Mouse (Mus musculus) midbrain, embryonic 13.5 days (tissue): ENCODE results near the gene Ahnak2. TPM values are rescaled to one million over a fixed set of nuclear protein-coding genes. Genes with fewer than 3 reads are reported as not detected.

Experiments used
- ATAC-seq: fragments of 200-750 bp; cut with Nextera tagmentation; 2 replicates; pipeline ENCODE4 v1.8.0; 2017; ENCODE audit warnings: mild to moderate bottlenecking, moderate TSS enrichment, moderate library complexity
- H3K27ac ChIP-seq: fragments of 300-500 bp; sonication (generic); 2 replicates; pipeline ENCODE4 v1.5.1; 2015; ENCODE audit warnings: inconsistent platforms, mild to moderate bottlenecking, moderate library complexity
- H3K27me3 ChIP-seq: fragments of 300-500 bp; sonication (generic); 2 replicates; pipeline ENCODE4 v1.6.1; 2015; ENCODE audit warnings: mild to moderate bottlenecking, inconsistent platforms
- H3K36me3 ChIP-seq: fragments of 300-500 bp; sonication (generic); 2 replicates; pipeline ENCODE4 v1.6.1; 2015; ENCODE audit warnings: mild to moderate bottlenecking, inconsistent platforms
- H3K4me1 ChIP-seq: fragments of 300-500 bp; sonication (generic); replicated peaks from 2 replicates; pipeline ENCODE4 v1.6.1; 2015; ENCODE audit warnings: inconsistent platforms
- H3K4me2 ChIP-seq: fragments of 300-500 bp; sonication (generic); replicated peaks from 2 replicates; pipeline ENCODE4 v1.6.1; 2015; ENCODE audit warnings: moderate library complexity, mild to moderate bottlenecking, inconsistent platforms
- H3K4me3 ChIP-seq: fragments of 300-500 bp; sonication (generic); replicated peaks from 2 replicates; pipeline ENCODE4 v1.5.1; 2015; ENCODE audit warnings: mild to moderate bottlenecking, inconsistent platforms
- H3K9ac ChIP-seq: fragments of 300-500 bp; sonication (generic); replicated peaks from 2 replicates; pipeline ENCODE4 v1.6.1; 2015; ENCODE audit warnings: mild to moderate bottlenecking, inconsistent platforms
- H3K9me3 ChIP-seq: fragments of 300-500 bp; sonication (generic); 2 replicates; pipeline ENCODE4 v1.6.1; 2016; ENCODE audit warnings: mild to moderate bottlenecking, inconsistent platforms
- WGBS: fragments of 180-500 bp; shearing (Covaris S2); methylation state at CpG from one replicate; pipeline ENCODE4 v1.1.7; 2015; 5-methylcytosine and 5-hydroxymethylcytosine counted together
- polyA plus RNA-seq: library from polyadenylated mRNA; unstranded; fragments of >200 nt; fragmentation: Nextera tagmentation; extraction: Ambion mirVana; gene quantifications from 2 replicates; pipeline ENCODE4 v1.2.1, GENCODE M21; 2015

Ahnak2 gene
- polyA plus RNA-seq, 1 experiment from 2014 or later, result 0.31 TPM

GRCm38 (mm10) chr12:112745716-112746115 lies 56.7 kb downstream of the Ahnak2 start:
- Histone ChIP-seq H3K27me3 (no peaks in the 10 kb centered on the region), H3K36me3 (peaks cover 26% of the 10 kb centered on the region), H3K4me3 (no peak overlapping the region), H3K9ac (peak overlapping the region; percentile 15; the same call in 1 of the 2 replicates), H3K27ac (no peak overlapping the region), H3K4me2 (no peak overlapping the region), H3K4me1 (peaks cover 26% of the 10 kb centered on the region), H3K9me3 (no peaks in the 10 kb centered on the region)
- 91% methylated on average over 10 of the region's 10 CpGs for WGBS
- ATAC-seq, result no peak

DNA sequence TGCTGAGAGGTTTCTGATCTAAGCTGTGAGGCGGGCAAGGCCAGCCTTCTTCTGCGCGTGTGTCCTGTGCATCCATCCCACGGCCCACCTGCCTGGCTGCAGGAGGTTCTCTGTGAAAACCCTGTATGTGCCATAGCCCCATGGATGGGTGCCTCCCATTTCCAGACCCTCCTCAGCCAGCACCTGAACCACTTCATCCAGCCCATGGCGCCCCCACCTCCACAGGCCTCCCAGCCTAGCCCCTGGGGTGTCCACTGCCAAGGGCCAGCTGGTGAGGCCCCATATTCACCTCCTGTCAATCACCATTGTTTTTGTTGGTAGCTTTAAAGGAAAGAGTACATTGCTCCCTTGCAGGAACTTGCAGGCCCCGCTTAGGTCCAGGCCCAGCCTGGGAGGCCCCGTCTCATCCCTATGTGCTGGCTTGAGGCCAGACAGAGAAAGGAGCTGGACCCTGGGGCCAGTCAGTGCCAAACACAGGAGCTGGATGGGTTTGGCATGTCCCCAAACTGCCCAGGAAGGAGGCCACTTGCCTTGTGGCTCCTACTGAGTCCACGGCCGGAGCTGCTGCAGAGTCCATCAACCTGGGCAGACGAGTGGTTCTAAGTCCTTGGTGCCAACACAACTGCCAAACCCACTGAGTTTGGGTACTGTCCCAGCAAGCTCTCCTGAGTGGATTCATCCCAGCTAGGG lies 57.4 kb downstream of the Ahnak2 start:
- Histone ChIP-seq H3K4me3 (no peak overlapping the region), H3K9me3 (no peaks in the 10 kb centered on the region), H3K36me3 (peaks cover 33% of the 10 kb centered on the region), H3K9ac (peak overlapping the region; percentile 15; the same call in 1 of the 2 replicates), H3K4me1 (peaks cover 26% of the 10 kb centered on the region), H3K27ac (no peak overlapping the region), H3K4me2 (no peak overlapping the region), H3K27me3 (no peaks in the 10 kb centered on the region)
- ATAC-seq, result no peak
- 85% methylated on average over 10 of the region's 10 CpGs for WGBS

DNA sequence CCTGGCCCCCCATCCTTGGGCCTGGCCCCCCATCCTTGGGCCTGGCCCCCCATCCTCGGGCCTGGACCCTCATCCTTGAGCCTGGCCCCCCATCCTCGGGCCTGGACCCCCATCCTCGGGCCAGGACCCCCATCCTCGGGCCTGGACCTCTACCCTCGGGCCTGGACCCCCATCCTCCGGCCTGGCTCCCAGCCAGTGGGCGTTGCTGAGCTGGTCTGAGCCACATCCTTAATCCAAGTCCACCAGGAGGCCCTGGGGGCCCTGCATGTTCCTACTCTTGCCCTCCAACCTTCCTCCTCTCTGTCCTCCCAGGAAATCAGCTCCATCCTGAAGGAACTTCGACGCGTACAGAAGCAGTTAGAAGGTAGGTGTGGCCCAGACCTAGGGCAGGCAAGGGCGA lies 58.2 kb downstream of the Ahnak2 start:
- H3K4me3 ChIP-seq, result no peak overlapping the region
- 86% methylated on average over 11 of the region's 11 CpGs for WGBS
- H3K27me3 ChIP-seq, result no peaks in the 10 kb centered on the region
- H3K36me3 ChIP-seq, result peaks cover 41% of the 10 kb centered on the region
- H3K4me2 ChIP-seq, result no peak overlapping the region
- no peak overlapping the region for H3K27ac ChIP-seq
- no peak for ATAC-seq
- H3K4me1 ChIP-seq, result peaks cover 26% of the 10 kb centered on the region
- H3K9ac ChIP-seq, result peak overlapping the region; percentile 36; the same call in 1 of the 2 replicates
- no peaks in the 10 kb centered on the region for H3K9me3 ChIP-seq

- no peak overlapping the region for H3K4me2 ChIP-seq
- 55% methylated on average over 25 of the region's 25 CpGs for WGBS
- H3K4me3 ChIP-seq, result no peak overlapping the region
- H3K36me3 ChIP-seq, result peaks cover 50% of the 10 kb centered on the region
- H3K9ac ChIP-seq, result no peak overlapping the region; the same call in none of the 2 replicates
- peaks cover 23% of the 10 kb centered on the region for H3K4me1 ChIP-seq
- no peaks in the 10 kb centered on the region for H3K27me3 ChIP-seq
- H3K27ac ChIP-seq, result 0 out of 2 replicates have a peak overlapping the region, but pooled peaks have one; percentile 3
- peak; percentile 73 for ATAC-seq
- H3K9me3 ChIP-seq, result no peaks in the 10 kb centered on the region
Measured at GRCm38 (mm10) chr12:112743168-112743975, 59.1 kb downstream of the Ahnak2 start.

DNA sequence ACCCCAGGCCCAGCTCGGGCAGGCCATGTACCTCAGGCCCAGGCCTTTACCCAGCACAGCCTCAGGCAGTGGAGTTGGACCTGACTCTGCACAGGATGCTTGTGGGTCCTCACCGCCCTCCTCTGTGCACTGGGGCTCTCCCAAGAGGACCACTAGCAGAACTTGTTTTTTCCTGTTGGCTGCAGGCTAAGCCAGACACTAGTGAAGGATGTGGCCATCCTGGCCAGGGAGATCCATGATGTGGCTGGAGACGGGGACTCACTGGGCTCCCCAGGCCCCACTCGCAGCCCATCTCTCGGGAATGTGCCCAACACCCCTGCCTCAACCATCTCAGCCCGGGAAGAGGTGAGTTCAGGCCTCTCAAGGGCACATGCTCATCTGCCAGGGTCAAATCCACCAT lies 59.7 kb downstream of the Ahnak2 start:
- peaks cover 17% of the 10 kb centered on the region for H3K4me1 ChIP-seq
- 70% methylated on average over 6 of the region's 6 CpGs for WGBS
- no peak overlapping the region; the same call in 1 of the 2 replicates for H3K9ac ChIP-seq
- no peak overlapping the region for H3K4me2 ChIP-seq
- no peaks in the 10 kb centered on the region for H3K9me3 ChIP-seq
- peaks cover 56% of the 10 kb centered on the region for H3K36me3 ChIP-seq
- H3K27me3 ChIP-seq, result no peaks in the 10 kb centered on the region
- H3K27ac ChIP-seq, result 0 out of 2 replicates have a peak overlapping the region, but pooled peaks have one; percentile 3
- peak; percentile 12 for ATAC-seq
- no peak overlapping the region for H3K4me3 ChIP-seq

DNA sequence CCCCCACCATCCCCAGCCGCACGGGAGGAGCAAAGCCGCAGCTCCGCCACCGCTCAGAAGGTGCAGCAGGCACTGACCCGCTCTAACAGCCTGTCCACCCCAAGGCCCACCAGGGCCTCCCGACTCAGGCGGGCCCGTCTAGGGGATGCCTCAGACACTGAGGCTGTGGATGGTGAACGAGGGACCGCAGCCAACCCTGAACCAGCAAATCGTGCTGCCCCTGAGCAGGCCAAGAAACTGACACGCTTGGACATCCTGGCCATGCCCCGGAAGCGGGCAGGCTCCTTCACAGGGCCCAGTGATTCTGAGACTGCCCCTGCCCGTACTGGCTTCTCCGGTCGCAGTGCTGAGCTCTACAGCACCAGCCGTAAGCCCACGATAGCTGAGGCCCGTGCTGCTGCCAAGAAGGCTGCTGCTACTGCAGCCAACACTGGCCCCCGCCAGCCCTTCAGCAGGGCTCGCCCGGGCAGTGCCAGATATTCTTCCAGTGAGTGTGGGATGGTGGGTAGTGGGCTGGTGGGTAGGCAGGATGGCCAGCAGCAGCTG lies 63.4 kb downstream of the Ahnak2 start:
- H3K4me3 ChIP-seq, result no peak overlapping the region
- WGBS, result 91% methylated on average over 24 of the region's 24 CpGs
- no peaks in the 10 kb centered on the region for H3K27me3 ChIP-seq
- no peak overlapping the region for H3K4me2 ChIP-seq
- no peaks in the 10 kb centered on the region for H3K9me3 ChIP-seq
- H3K36me3 ChIP-seq, result peaks cover 73% of the 10 kb centered on the region
- no peak overlapping the region for H3K9ac ChIP-seq
- H3K27ac ChIP-seq, result no peak overlapping the region
- ATAC-seq, result no peak
- 0 out of 2 replicates have a peak, but pooled peaks cover 6% of the 10 kb centered on the region for H3K4me1 ChIP-seq

DNA sequence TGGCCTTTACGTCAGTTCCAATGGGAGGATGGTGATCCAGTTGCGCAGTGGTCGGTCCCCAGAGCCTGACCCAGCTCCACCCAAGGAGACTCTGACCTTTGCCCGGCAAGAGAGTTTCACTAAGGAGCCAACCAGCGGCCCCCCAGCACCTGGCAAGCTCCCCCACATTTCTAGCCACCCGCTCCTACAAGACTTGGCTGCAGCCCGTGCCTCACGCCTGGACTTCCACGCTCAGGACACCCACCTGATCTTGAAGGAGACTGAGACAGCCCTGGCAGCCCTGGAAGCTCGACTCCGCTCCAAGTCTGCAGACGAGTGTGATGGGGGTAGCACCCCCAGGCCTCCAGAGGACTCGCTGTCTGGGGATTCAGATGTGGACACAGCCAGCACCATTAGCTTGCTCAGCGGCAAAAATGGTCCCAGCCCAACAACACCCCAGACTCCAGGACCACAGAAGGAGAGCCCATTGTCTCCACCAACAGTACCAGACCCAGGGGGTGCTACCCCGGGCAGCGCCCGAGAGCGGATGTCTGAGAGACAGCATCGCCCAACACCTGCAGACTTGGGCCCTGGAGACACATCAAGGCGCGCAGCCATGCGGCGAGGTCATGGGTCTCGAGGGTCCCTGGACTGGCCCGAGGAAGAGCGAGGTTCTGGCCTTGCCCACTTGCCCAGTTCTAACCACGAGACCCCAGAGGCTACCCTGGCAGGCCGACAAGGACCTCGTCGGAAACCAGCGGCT lies 64.0 kb downstream of the Ahnak2 start:
- no peaks in the 10 kb centered on the region for H3K27me3 ChIP-seq
- H3K27ac ChIP-seq, result no peak overlapping the region
- H3K4me1 ChIP-seq, result 0 out of 2 replicates have a peak, but pooled peaks cover 6% of the 10 kb centered on the region
- no peak overlapping the region for H3K4me3 ChIP-seq
- WGBS, result 93% methylated on average over 31 of the region's 31 CpGs
- H3K36me3 ChIP-seq, result peaks cover 75% of the 10 kb centered on the region
- no peak overlapping the region for H3K9ac ChIP-seq
- no peaks in the 10 kb centered on the region for H3K9me3 ChIP-seq
- H3K4me2 ChIP-seq, result no peak overlapping the region
- no peak for ATAC-seq

- H3K27ac ChIP-seq, result no peak overlapping the region
- no peak overlapping the region for H3K4me2 ChIP-seq
- no peaks in the 10 kb centered on the region for H3K9me3 ChIP-seq
- H3K4me3 ChIP-seq, result no peak overlapping the region
- no peak for ATAC-seq
- peaks cover 82% of the 10 kb centered on the region for H3K36me3 ChIP-seq
- no peaks in the 10 kb centered on the region for H3K27me3 ChIP-seq
- WGBS, result 93% methylated on average over 14 of the region's 14 CpGs
- no peak overlapping the region for H3K9ac ChIP-seq
- 0 out of 2 replicates have a peak, but pooled peaks cover 2% of the 10 kb centered on the region for H3K4me1 ChIP-seq
Measured at GRCm38 (mm10) chr12:112737761-112738160, 64.7 kb downstream of the Ahnak2 start.

- Histone ChIP-seq H3K27ac (no peak overlapping the region), H3K27me3 (no peaks in the 10 kb centered on the region), H3K4me3 (no peak overlapping the region), H3K9ac (no peak overlapping the region), H3K4me2 (no peak overlapping the region), H3K36me3 (peaks cover 89% of the 10 kb centered on the region), H3K9me3 (no peaks in the 10 kb centered on the region), H3K4me1 (no peaks in the 10 kb centered on the region)
- 89% methylated on average over 7 of the region's 7 CpGs for WGBS
- ATAC-seq, result no peak
Measured at GRCm38 (mm10) chr12:112737081-112737480, 65.4 kb downstream of the Ahnak2 start.

DNA sequence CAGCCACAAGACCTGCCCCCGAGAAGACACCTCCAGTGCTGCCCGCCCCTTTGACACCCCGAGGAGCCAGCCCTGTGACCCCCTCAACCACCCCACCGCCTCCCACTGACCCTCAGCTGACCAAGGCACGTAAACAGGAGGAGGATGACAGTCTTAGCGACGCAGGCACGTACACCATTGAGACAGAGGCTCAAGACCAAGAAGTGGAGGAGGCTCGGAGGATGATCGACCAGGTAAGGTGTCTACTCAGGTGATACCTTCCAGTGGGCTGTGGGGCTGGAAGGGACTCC lies 65.9 kb downstream of the Ahnak2 start:
- H3K36me3 ChIP-seq, result peaks cover 94% of the 10 kb centered on the region
- ATAC-seq, result no peak

DNA sequence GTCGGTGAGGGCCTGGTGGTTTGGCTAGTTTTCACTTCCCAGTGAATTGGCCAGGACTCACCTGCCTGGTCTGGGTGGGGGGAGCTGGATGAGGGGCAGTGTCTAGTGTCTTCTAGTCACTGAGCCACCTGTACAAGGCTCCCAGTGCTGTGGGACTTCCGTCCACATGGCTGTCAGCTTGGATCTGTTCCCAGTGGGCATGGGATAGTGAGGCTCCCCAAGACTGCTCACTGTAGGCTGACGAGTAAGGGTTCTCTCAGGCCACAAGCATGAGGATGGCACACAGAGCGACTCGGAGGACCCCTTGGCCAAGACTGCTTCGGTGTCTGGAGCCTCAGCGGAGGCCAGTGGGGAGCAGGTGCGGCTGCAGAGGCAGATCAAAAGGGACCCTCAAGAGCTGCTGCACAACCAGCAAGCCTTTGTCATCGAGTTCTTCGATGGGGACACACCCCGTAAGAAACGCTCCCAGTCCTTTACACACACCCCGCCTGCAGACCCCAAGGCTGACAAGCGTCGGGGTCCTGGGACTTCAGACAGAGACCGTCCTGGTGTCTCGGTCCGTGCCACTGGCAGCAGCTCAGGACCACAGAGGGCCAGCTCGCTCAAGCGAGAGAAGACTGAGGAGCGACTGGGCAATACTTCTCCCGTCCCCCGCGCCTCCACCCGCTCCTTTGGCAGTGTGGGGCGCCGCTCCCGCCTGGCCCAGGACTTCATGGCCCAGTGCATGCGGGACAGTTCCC lies 66.4 kb downstream of the Ahnak2 start:
- Histone ChIP-seq H3K4me3 (no peak overlapping the region), H3K9me3 (no peaks in the 10 kb centered on the region), H3K27me3 (no peaks in the 10 kb centered on the region), H3K36me3 (peaks cover 99% of the 10 kb centered on the region), H3K27ac (no peak overlapping the region), H3K4me1 (no peaks in the 10 kb centered on the region), H3K4me2 (no peak overlapping the region), H3K9ac (no peak overlapping the region; the same call in 1 of the 2 replicates)
- WGBS, result 88% methylated on average over 29 of the region's 29 CpGs
- no peak for ATAC-seq

More for the DNA sequence above, 65.9 kb downstream of the Ahnak2 start:
- 90% methylated on average over 10 of the region's 10 CpGs for WGBS
- Histone ChIP-seq H3K27me3 (no peaks in the 10 kb centered on the region), H3K4me2 (no peak overlapping the region), H3K4me3 (no peak overlapping the region), H3K9ac (no peak overlapping the region; the same call in 1 of the 2 replicates), H3K27ac (no peak overlapping the region), H3K9me3 (no peaks in the 10 kb centered on the region), H3K4me1 (no peaks in the 10 kb centered on the region)
